Mouse (Mus musculus): ENCODE measurements around the gene Prdm16.

DNA sequence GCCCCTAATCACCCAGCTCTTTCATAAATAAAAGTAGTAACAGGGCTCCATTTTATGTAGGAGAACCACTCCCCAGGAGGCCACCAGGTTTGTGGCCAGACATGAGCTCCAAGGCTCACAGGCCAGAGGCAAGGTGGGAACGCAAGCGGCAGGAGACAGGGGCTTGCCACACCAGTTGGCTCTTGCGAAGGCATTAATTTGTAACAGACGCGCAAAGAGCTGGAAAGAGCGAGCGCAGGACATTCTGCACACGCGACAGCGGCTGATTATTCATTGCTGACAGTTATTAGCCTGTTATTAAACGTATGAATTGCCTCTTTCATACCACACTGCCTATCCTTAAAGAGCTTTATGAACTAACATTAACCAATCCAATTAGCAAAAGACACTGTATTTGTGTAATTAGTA lies 144.0 kb downstream of the Prdm16 start:
- no peak for TF ChIP-seq CTCF (conservative IDR thresholded peaks at IDR 0.05; ENCODE audit: low read length)
- no peak for TF ChIP-seq NANOG (IDR thresholded peaks at IDR 0.05; ENCODE audit: borderline replicate concordance, low read length)
- TF ChIP-seq POU5F1 (IDR thresholded peaks at IDR 0.05; ENCODE audit: borderline replicate concordance, low read length): no peak

Measured in E14TG2a.4 (cell line).